Mouse (Mus musculus): ENCODE measurements around the gene Brca1. TPM values are rescaled to one million over a fixed set of nuclear protein-coding genes. Genes with fewer than 3 reads are reported as not detected.
"Not testable (repeated sequence)": the region's sequence is repeated elsewhere in the genome, so short reads cannot be mapped to it uniquely, and the experiment has no call there.

The Brca1 gene
- total RNA-seq, 2 experiments from 2014 or later = 10.6 to 10.9 TPM

- DNase-seq = no peak
Observed at GRCm38 (mm10) chr11:101526686-101527085, 25.1 kb downstream of the Brca1 start.

- DNase-seq = no peak
Observed at GRCm38 (mm10) chr11:101525936-101526595, 25.7 kb downstream of the Brca1 start.

- DNase-seq = no peak
Observed at GRCm38 (mm10) chr11:101525056-101525455, 26.7 kb downstream of the Brca1 start.

GRCm38 (mm10) chr11:101524446-101524845, 27.3 kb downstream of the Brca1 start:
- no peak for DNase-seq

GRCm38 (mm10) chr11:101519364-101519763, 32.4 kb downstream of the Brca1 start:
- no peak for DNase-seq

GRCm38 (mm10) chr11:101518937-101519336, 32.8 kb downstream of the Brca1 start:
- DNase-seq = no peak

GRCm38 (mm10) chr11:101507090-101507489, 44.7 kb downstream of the Brca1 start:
- no peak for DNase-seq

GRCm38 (mm10) chr11:101506269-101506780, 45.4 kb downstream of the Brca1 start:
- no peak for DNase-seq

- no peak for DNase-seq
Observed at GRCm38 (mm10) chr11:101486126-101486525, 65.6 kb downstream of the Brca1 start.

- no peak for DNase-seq
Observed at GRCm38 (mm10) chr11:101485509-101486028, 66.2 kb downstream of the Brca1 start.

GRCm38 (mm10) chr11:101484814-101485213, 66.9 kb downstream of the Brca1 start:
- no peak for DNase-seq

- no peak for DNase-seq
Observed at GRCm38 (mm10) chr11:101484245-101484644, 67.5 kb downstream of the Brca1 start.

- DNase-seq = no peak
Observed at GRCm38 (mm10) chr11:101483804-101484203, 68.0 kb downstream of the Brca1 start.

- no peak for DNase-seq
Observed at GRCm38 (mm10) chr11:101480912-101481311, 70.8 kb downstream of the Brca1 start.

- DNase-seq = no peak
Observed at GRCm38 (mm10) chr11:101479171-101479635, 72.6 kb downstream of the Brca1 start.

GRCm38 (mm10) chr11:101477552-101478211, 74.1 kb downstream of the Brca1 start:
- no peak for DNase-seq

- DNase-seq = no peak
Observed at GRCm38 (mm10) chr11:101477194-101477551, 74.6 kb downstream of the Brca1 start.

GRCm38 (mm10) chr11:101476361-101476760, 75.4 kb downstream of the Brca1 start:
- not testable (repeated sequence) for DNase-seq

- DNase-seq = no peak
Observed at GRCm38 (mm10) chr11:101474298-101474697, 77.5 kb downstream of the Brca1 start.

GRCm38 (mm10) chr11:101473686-101474085, 78.1 kb downstream of the Brca1 start:
- not testable (repeated sequence) for DNase-seq

GRCm38 (mm10) chr11:101472336-101472735, 79.4 kb downstream of the Brca1 start:
- DNase-seq = no peak

- no peak for DNase-seq
Observed at GRCm38 (mm10) chr11:101471926-101472325, 79.8 kb downstream of the Brca1 start.

- DNase-seq = no peak
Observed at GRCm38 (mm10) chr11:101470206-101470605, 81.5 kb downstream of the Brca1 start.

GRCm38 (mm10) chr11:101469155-101469554, 82.6 kb downstream of the Brca1 start:
- DNase-seq = no peak

Measured in heart, postnatal 4 days (tissue).